Comparison of ENCODE assay signal across 19 mouse cellular contexts in the genomic region with DNA sequence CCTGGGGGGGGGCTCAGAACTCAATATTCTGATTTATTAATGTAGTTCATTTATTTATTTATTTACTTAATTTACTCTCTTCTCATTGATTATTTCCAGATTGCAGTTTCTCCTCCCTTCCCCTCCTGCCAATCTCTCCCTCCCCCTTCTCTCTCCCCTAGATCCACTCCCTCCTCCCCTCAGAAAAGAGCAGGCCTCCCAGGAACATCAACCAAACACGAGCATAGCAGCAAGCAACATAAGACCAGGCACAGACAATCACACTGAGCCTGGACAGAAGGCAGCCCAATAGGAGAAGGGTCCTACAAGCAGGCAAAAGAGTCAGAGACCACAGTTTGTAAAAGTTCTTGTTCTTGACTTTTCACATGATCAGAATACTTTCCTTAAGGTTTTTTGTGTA. TPM values are rescaled to one million over a fixed set of nuclear protein-coding genes. Genes with fewer than 3 reads are reported as not detected.
DNase-seq lines count a peak whose midpoint lies in the region; ATAC-seq lines count a peak whose summit lies in the region.
"Had no signal": no experiment of that assay in that cellular context is flagged by ENCODE, and none has a peak within 500 bp of the region (broad histone marks: within the 10 kb centered on the region; RNA-seq: fewer than 3 reads in every experiment).

No protein-coding gene starts in this region.

- H3K27ac ChIP-seq in heart, embryonic 10.5 days, result peak overlapping the region; percentile 84
- no peak overlapping the region; the same call in 1 of the 2 replicates for H3K27ac ChIP-seq in hindbrain, embryonic 10.5 days
- H3K27ac ChIP-seq in hindbrain, embryonic 16.5 days (ENCODE audit: low read depth, low read length), result no peak overlapping the region
- H3K27ac ChIP-seq in embryonic facial prominence, embryonic 11.5 days (replicated peaks; ENCODE audit: low read depth, low read length), result no peak overlapping the region
- H3K27ac ChIP-seq: forebrain, embryonic 13.5 days had no signal

- no peaks in the 10 kb centered on the region for H3K27me3 ChIP-seq in heart, embryonic 10.5 days (ENCODE audit: insufficient read depth, poor library complexity, severe bottlenecking)
- H3K27me3 ChIP-seq in hindbrain, embryonic 10.5 days (ENCODE audit: insufficient read depth, poor library complexity, severe bottlenecking), result peaks cover 16% of the 10 kb centered on the region; the same call in 1 of the 2 replicates
- no peaks in the 10 kb centered on the region for H3K27me3 ChIP-seq in hindbrain, embryonic 16.5 days (replicated peaks; ENCODE audit: control insufficient read depth, insufficient read depth, low read length)
- H3K27me3 ChIP-seq in embryonic facial prominence, embryonic 11.5 days (ENCODE audit: control insufficient read depth, insufficient read depth, low read length), result no peaks in the 10 kb centered on the region
- H3K27me3 ChIP-seq: forebrain, embryonic 13.5 days; Patski had no signal

- 4% methylated on average over 1 of the region's 1 CpGs for WGBS in heart, embryonic 10.5 days
- WGBS in hindbrain, embryonic 10.5 days, result 8% methylated on average over 1 of the region's 1 CpGs
- 15% methylated on average over 1 of the region's 1 CpGs for WGBS in hindbrain, embryonic 16.5 days
- WGBS in embryonic facial prominence, embryonic 11.5 days, result 6% methylated on average over 1 of the region's 1 CpGs

- intact Hi-C loops in heart, postnatal 25 days (cut with DNase I), result no loop called here

- H3K4me3 ChIP-seq in heart, embryonic 10.5 days, result peak overlapping the region; percentile 51; the same call in 1 of the 2 replicates
- no peak overlapping the region for H3K4me3 ChIP-seq in hindbrain, embryonic 10.5 days
- H3K4me3 ChIP-seq in hindbrain, embryonic 16.5 days (ENCODE audit: low read length), result no peak overlapping the region
- H3K4me3 ChIP-seq in embryonic facial prominence, embryonic 11.5 days (ENCODE audit: low read depth, low read length), result no peak overlapping the region
- H3K4me3 ChIP-seq: forebrain, embryonic 13.5 days had no signal

- H3K9ac ChIP-seq in hindbrain, embryonic 16.5 days (ENCODE audit: low read depth, low read length), result no peak overlapping the region
- no peak overlapping the region for H3K9ac ChIP-seq in embryonic facial prominence, embryonic 11.5 days (replicated peaks; ENCODE audit: low read length)
- H3K9ac ChIP-seq: forebrain, embryonic 13.5 days had no signal

- no peaks in the 10 kb centered on the region; the same call in none of the 2 replicates for H3K36me3 ChIP-seq in heart, embryonic 10.5 days
- H3K36me3 ChIP-seq in hindbrain, embryonic 10.5 days, result no peaks in the 10 kb centered on the region
- H3K36me3 ChIP-seq in hindbrain, embryonic 16.5 days (ENCODE audit: control insufficient read depth, insufficient read depth, low read length), result no peaks in the 10 kb centered on the region
- H3K36me3 ChIP-seq in embryonic facial prominence, embryonic 11.5 days (replicated peaks; ENCODE audit: control insufficient read depth, insufficient read depth, low read depth, low read length), result no peaks in the 10 kb centered on the region

- DNase-seq in heart, embryonic 10.5 days (ENCODE audit: low spot score), result no peak
- no peak for DNase-seq in heart, postnatal 25 days (ENCODE audit: low spot score)
- DNase-seq in hindbrain, embryonic 10.5 days (ENCODE audit: low spot score), result peak; percentile 16
- peak; percentile 50 for DNase-seq in embryonic facial prominence, embryonic 11.5 days (ENCODE audit: low spot score)
- DNase-seq in retina, postnatal 1 day, result peak; percentile 48
- no peak for DNase-seq in T-cell, adult 2 months (ENCODE audit: low spot score)
- DNase-seq: adrenal gland, postnatal 25 days; B cell, adult 2 months; cerebellum, adult 18-20 months; cerebellum, postnatal 36 days; kidney, adult 18-20 months; kidney, postnatal 25 days; lung, adult 18-20 months had no signal

- no peaks in the 10 kb centered on the region for H3K9me3 ChIP-seq in heart, embryonic 10.5 days
- H3K9me3 ChIP-seq in hindbrain, embryonic 10.5 days, result no peaks in the 10 kb centered on the region
- H3K9me3 ChIP-seq in hindbrain, embryonic 16.5 days (ENCODE audit: control insufficient read depth, low read length), result no peaks in the 10 kb centered on the region
- H3K9me3 ChIP-seq in embryonic facial prominence, embryonic 11.5 days (replicated peaks; ENCODE audit: control insufficient read depth, low read length), result no peaks in the 10 kb centered on the region
- H3K9me3 ChIP-seq: forebrain, embryonic 13.5 days had no signal

- H3K4me2 ChIP-seq in hindbrain, embryonic 16.5 days (ENCODE audit: low read length), result no peak overlapping the region
- H3K4me2 ChIP-seq in embryonic facial prominence, embryonic 11.5 days (ENCODE audit: low read depth, low read length), result no peak overlapping the region
- H3K4me2 ChIP-seq: forebrain, embryonic 13.5 days had no signal

- peaks cover 66% of the 10 kb centered on the region for H3K4me1 ChIP-seq in heart, embryonic 10.5 days
- H3K4me1 ChIP-seq in hindbrain, embryonic 10.5 days (replicated peaks), result peaks cover 35% of the 10 kb centered on the region
- H3K4me1 ChIP-seq in hindbrain, embryonic 16.5 days (ENCODE audit: control insufficient read depth, insufficient read depth, low read depth, low read length), result peaks cover 8% of the 10 kb centered on the region
- 0 out of 2 replicates have a peak, but pooled peaks cover 4% of the 10 kb centered on the region for H3K4me1 ChIP-seq in embryonic facial prominence, embryonic 11.5 days (ENCODE audit: control insufficient read depth, insufficient read depth, low read length)

- ATAC-seq in hindbrain, embryonic 16.5 days, result no peak
- ATAC-seq in embryonic facial prominence, embryonic 11.5 days (replicated peaks; ENCODE audit: insufficient number of reproducible peaks, low FRiP score, low TSS enrichment, low read depth), result no peak
- ATAC-seq: forebrain, embryonic 13.5 days; Patski had no signal

RNA-seq across cellular contexts. Expression of a gene that starts 3.8 kb away (rescaled TPM):
- 0.20 TPM in 1 of 2 replicates, not detected in the other for polyA plus RNA-seq in heart, embryonic 10.5 days (2016; fragmentation: Nextera tagmentation; extraction: Ambion mirVana)
- total RNA-seq in heart, postnatal 25 days (2021), result 1 to 10 TPM; 1.3 to 1.8 TPM
- not detected in 2 replicates for polyA plus RNA-seq in hindbrain, embryonic 10.5 days (2016; fragmentation: Nextera tagmentation; extraction: Ambion mirVana)
- 0.10 and 0.20 TPM in 2 replicates for polyA plus RNA-seq in hindbrain, embryonic 16.5 days (2015; fragmentation: Nextera tagmentation; extraction: Ambion mirVana)
- polyA plus RNA-seq in embryonic facial prominence, embryonic 11.5 days (2014; fragmentation: Nextera tagmentation; extraction: Ambion mirVana), result not detected in 2 replicates
- total RNA-seq: adrenal gland, postnatal 25 days; left cerebral cortex, postnatal 14 days; liver, adult 2 months; megakaryocyte-erythroid progenitor cell, adult 5-6 weeks had no signal
- polyA plus RNA-seq: forebrain, embryonic 13.5 days; liver, adult 2 months had no signal

RNA-seq across cellular contexts. Expression of a gene that starts 6.2 kb away (rescaled TPM):
- 3.2 and 6.8 TPM in 2 replicates for polyA plus RNA-seq in heart, embryonic 10.5 days (2016; fragmentation: Nextera tagmentation; extraction: Ambion mirVana)
- total RNA-seq in heart, postnatal 25 days (2021), result 10 to 100 TPM; 62.6 to 64.4 TPM
- polyA plus RNA-seq in hindbrain, embryonic 10.5 days (2016; fragmentation: Nextera tagmentation; extraction: Ambion mirVana), result 0.04 and 0.18 TPM in 2 replicates
- polyA plus RNA-seq in hindbrain, embryonic 16.5 days (2015; fragmentation: Nextera tagmentation; extraction: Ambion mirVana), result 0.06 and 0.40 TPM in 2 replicates
- 0.07 and 0.17 TPM in 2 replicates for polyA plus RNA-seq in embryonic facial prominence, embryonic 11.5 days (2014; fragmentation: Nextera tagmentation; extraction: Ambion mirVana)
- total RNA-seq: megakaryocyte-erythroid progenitor cell, adult 5-6 weeks had no signal
- polyA plus RNA-seq: liver, adult 2 months had no signal

Comparison
In these comparisons a context has a peak if more than half of its experiments do, and no peak if none do; other contexts are left out.
1. DNase-seq: peak in hindbrain, embryonic 10.5 days (single experiment), embryonic facial prominence, embryonic 11.5 days (single experiment) and retina, postnatal 1 day (single experiment); none in heart, embryonic 10.5 days (single experiment), heart, postnatal 25 days (single experiment) and T-cell, adult 2 months (single experiment).